Mouse (Mus musculus): Measurements from ENCODE around the gene Ethe1.

Ethe1 gene

GRCm38 (mm10) chr7:24577811-24578210 lies 9.5 kb upstream of the Ethe1 start:
- DNase-seq, result no peak

- DNase-seq, result no peak
These were observed 2.5 kb upstream of the Ethe1 start for GRCm38 (mm10) chr7:24584876-24585275.

GRCm38 (mm10) chr7:24585995-24586394 lies 1.3 kb upstream of the Ethe1 start:
- peak in 1 of 2 experiments; percentile 23 for DNase-seq

- no peak for DNase-seq
These were observed 515 bp upstream of the Ethe1 start for GRCm38 (mm10) chr7:24586828-24587227.

GRCm38 (mm10) chr7:24588336-24588735 lies 993 bp downstream of the Ethe1 start:
- DNase-seq, result peak in 1 of 2 experiments; percentile 33

DNA sequence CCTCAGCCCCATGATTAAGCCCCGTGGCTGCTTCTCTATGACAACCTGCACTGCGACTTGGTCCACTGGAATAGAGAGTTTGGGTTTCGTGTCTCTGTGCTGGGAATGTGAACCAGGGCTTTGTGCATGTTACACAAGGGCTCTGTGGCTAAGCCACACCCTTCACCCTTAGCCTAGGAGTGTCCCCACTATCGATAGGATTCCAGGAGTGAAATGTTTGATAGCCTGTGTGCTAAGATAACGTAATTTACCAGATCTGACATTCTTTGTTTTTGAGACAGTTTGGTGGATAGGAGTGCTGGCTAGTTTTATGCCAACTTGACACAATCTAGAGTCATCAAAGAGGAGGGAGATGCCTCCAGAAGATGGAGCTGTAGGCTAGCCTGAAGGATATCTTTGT lies 4.4 kb downstream of the Ethe1 start:
- DNase-seq, result no peak

DNA sequence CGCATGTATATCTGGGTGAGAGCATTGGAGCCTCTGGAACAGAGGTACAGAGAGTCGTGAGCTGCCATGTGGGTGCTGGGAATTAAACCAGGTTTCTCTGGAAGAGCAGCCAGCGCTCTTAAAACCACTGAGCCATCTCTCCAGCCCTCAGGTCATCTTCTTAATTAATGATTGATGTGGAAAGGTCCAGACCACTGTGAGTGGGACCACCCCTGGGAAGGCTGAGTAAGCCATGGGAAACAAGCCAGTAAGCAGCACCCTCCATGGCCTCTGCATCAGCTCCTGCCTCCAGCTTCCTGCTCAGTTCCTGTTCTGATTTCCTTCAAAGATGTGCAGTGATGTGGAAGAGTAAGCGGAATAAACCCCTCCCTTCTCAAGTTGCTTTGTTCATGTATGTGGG lies 4.8 kb downstream of the Ethe1 start:
- no peak for DNase-seq

DNA sequence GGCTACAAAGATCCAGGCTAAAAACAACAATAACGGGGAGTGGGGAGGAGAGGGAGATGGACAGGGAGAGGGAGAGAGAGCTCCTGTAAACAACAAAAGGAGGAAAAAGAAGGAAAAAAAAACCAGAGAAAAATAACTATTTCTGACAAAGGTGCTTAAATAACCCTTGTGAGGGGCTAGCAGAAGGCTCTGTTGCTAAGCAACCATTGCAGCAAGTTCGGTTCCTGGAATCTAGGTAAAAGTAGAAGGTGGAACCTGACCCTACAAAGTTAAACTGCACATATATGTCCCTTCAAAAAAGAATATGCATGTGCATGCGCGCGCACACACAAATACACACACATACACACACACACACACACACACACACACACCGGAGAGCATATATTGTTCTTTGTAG lies 5.4 kb downstream of the Ethe1 start:
- no peak for DNase-seq

DNA sequence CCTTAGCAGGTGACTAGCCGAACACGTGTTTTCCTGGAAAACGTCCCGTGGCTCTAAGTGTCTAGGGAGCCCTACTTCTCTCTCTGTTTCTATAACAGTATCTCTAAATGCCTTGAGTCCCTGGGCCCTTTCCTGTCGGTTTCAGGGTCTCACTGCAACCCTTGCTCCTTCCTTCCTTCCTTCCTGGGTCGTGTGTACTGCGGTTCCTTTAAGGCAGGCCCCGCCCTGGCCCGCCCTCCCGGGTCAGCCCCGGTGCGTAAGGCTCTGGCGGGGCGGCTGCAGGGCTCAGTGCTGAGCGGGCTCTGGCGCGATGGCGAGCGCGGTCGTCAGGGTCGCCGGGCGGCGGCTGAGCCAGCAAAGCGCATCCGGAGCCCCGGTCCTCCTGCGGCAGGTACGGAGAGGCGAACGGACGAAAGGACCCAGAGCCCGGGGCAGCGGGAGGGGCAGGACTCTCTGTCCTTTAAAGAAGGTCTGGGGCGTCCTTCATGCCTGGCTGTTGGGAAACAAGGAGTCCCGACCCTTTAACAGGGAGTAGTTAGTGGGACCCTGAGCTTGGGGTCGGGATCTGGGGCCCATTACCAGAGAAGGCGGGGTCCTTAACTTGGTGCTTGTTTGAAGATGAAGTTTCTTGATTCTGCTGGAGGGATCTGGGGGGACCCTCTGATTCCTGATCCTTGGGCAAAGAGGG lies 6.4 kb downstream of the Ethe1 start:
- peak; percentile 81 to 86 for DNase-seq

- no peak for DNase-seq
These were observed 7.0 kb downstream of the Ethe1 start for GRCm38 (mm10) chr7:24594309-24594803.

DNA sequence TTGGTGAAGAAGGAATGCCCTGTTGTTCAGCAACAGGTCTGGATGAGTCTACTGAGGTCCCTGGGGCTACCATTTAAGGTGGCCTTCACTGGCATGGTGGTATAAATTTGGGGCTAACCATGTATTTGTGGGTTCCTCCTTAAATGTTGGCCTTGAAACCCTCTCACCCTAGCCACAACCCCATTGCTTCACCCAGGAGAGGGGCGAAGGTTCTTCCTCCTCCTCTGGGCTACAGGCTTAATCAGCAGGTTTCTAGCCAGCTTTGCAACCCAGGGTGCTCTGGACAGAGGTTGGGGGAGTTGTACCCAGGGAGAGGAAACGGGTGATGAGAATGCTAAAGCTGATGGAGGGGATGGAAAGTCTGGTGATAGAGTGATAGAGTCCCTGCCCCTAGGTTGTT lies 8.1 kb downstream of the Ethe1 start:
- DNase-seq, result no peak

GRCm38 (mm10) chr7:24598121-24598520 lies 10.8 kb downstream of the Ethe1 start:
- DNase-seq, result no peak

DNA sequence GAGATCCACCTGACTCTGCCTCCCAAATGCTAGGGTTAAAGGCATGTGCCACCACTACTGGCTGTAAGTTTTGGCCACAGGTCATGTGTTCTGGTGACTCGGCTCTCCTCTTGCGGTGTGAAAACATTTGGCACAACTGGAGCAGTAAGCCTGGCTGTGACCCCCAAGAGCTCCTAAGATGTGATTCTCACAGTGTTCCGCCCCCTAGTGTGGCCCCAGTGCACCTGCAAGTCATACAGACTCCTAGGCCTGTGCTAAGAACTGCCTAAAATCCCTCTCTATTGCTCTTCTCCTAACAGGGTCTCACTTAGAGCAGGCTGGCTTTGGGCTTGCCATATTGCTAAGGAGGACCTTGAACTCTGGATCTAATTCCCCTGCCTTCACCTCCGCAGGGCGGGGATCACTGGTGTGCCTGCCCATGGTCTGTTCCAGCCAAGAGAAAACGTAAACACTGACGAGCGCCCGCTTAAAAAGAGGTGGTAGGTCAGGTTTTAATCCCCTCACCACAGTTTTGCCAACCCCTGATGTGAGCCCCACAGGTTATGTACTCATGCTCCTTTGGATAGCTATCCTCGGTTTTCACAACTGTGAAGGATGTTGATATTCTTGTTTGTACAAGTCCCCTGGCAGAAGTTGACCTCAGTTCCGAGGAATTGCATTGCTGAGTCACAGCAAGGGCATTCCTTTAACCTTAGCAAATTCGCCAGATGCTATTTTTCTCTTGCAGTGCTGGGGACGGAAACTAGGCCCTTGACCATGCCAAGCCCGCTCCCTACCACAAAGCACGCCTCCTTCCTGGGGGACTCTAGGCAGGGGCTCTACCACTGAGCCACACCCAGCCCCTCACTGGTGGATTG lies 12.1 kb downstream of the Ethe1 start:
- DNase-seq, result no peak

GRCm38 (mm10) chr7:24600941-24601597 lies 13.7 kb downstream of the Ethe1 start:
- peak; percentile 90 to 95 for DNase-seq

DNA sequence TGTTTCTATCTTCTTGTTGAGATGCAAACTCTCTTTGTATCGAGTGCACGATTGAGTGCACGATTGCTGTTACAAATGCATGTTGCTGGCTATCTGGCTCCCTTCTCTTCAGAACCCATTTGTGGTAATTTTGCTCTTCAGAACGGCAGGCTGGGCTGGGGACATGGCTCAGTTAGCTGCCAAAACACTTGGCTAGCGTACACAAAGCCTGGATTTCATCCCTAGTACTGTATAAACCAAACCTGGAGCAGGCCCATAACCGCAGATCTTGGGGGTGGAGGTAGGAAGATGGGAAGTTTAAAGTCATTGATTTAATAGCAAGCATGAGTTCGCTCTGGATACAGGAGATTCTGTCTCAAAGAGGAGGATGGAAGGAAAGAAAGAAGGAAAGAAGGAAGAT lies 18.2 kb downstream of the Ethe1 start:
- DNase-seq, result no peak

DNA sequence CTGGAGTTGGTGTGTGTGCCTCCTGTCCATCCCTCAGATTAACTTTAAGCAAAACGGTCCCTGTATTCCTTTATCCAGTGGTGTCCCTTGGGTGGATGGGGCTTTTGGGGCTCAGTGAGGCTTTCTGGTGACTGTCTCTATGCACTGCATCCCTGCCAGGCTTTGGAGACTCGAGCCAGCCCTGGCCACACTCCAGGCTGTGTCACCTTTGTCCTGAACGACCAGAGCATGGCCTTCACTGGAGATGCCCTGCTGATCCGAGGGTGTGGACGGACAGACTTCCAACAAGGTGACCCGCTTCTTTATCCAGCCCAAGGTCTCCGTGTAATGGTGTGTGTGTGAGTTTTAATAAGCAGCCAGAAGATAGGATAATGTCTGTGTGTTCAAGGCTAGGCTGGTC lies 18.7 kb downstream of the Ethe1 start:
- DNase-seq, result no peak

DNA sequence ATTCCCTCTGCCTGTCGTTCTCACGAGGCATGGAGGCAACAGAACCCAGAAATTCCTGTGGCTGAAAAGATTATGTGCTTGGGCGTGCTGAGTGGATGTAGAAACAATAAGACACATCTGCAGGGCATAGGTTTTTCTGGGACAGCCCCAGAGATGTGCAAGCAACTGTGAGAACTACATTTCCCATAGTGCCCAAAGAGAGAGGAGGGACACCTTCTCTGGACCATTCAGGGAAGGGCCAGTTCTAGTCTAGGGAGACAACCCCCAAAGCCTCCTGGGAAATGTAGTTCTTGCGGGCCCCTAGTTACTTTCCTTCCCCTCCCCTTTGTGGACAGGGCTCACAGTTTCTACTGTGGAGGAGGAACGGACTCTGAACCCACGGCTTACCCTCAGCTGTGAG lies 20.7 kb downstream of the Ethe1 start:
- DNase-seq, result peak in 1 of 2 experiments; percentile 82

DNA sequence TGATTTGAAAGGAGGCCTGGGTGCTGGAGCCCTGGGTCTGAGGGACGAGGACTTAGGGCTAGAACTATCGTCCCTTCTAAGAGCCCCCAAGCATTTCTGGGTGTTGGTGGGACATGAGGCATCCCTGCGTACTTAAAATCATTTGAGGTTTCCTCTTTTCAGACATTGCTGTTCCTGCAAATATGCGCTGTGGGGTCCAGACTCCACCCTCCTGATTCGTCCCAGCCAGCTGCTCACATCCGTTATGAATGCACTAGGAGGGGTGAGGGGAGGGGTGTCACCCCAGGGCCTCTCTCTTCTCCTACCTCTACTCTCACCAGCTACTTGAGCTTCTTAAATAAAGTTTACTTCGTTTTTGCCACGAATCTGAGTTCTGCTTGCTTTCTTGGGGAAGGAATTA lies 21.2 kb downstream of the Ethe1 start:
- DNase-seq, result peak; percentile 68 to 80

DNA sequence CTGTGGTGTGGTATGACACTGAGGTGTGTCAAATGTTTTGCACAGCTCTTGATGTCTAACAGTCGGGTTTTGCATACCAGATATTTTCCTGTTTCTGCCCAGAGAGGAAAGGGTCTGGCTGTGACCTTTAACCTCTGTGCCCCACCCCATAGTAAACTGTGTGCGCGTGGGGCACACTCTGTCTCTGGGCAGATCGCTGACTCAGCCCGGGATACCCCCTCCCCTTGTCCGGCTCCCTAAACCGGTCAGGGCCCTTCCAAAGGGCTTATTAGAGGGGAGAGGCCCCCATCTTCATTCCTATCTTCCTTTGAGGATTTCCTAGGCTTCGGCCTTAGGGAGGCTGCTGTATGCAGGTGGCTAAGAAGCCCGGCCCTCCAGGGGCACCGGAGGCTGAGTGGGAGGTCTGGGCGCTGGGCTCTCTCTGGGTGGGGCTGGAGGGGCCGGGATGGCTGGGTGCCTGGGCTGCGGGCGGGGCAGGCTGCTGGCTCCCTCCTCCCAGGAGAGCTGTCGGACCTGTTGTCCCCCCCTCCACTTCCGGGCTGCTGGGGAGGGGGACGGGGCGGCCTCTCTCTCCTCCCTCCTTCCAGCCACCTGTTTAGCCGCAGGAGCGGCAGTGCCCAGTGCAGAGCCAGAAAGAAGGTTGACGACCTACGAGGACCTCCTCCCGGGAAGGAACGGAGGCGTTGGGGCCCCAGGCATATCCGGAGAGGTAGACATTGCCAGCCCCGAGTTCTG lies 23.0 kb downstream of the Ethe1 start, which contains the start of gene Phldb3:
Gene Phldb3 (plus strand): TSS at position 620 of the 735 bp plus-strand sequence.
- DNase-seq, result peak; percentile 67 to 79

DNA sequence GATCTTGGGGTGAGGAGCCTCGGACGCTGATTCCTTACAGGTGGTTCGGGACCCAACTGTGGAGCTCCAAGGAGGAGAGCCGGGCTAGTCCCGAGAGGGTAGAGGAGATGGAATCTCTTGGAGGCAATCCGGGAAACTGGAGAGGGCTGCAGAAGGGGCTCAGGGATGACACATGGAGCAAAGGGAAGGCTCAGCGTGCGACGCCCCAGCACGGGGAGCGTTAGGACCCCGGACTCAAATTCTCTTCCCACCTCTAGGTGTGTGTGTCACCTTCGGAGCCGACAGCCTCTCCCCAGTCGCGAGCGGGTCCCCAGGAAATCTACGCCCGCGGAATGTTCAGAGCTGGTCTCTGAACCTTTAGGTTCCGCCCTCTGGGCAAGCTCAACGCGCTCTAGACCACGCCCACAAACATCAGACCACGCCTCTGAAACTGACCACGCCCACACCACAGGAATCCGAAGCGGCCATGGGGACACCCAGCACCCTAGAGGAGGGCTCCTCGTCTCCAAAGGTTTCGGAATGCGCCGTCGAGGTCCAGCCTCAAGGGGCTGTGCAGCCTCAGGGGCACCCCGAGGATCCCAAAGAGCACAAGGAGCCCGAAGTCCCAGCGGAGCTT lies 23.6 kb downstream of the Ethe1 start:
- DNase-seq, result peak; percentile 95 to 98

GRCm38 (mm10) chr7:24611709-24612108 lies 24.4 kb downstream of the Ethe1 start:
- DNase-seq, result no peak

DNA sequence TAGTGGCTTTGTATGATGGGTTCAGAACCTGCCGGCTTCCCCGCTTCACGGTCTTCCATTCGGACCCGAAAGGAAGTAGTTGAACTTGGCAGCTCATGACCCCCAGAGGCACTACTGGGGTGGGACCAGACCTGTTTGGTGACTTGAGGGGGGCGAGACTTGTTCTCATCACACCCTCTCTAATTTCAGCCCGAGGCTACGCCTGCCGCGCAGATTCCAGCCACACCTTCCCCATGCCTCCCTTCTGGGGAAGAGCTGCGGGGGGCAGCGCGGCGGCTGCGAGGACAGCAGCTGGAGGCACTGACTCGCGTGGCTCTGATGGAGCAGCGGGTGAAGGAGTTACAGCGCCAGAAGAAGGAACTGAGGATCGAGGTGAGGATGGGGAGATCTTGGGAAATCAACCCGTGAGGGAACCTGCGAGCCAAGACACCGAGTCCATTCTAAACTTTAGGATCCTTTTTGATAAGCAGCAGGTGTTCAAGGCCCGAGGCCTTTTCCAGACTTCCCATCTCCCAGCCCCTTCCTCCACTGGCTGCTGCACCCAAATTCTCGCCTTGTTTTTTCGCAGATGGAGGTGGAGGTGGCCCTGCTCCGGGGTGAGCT lies 25.1 kb downstream of the Ethe1 start:
- DNase-seq, result no peak

Measured in thymus, postnatal 36 days (tissue).